Mouse (Mus musculus): ENCODE results near the gene Mbd5.

DNA sequence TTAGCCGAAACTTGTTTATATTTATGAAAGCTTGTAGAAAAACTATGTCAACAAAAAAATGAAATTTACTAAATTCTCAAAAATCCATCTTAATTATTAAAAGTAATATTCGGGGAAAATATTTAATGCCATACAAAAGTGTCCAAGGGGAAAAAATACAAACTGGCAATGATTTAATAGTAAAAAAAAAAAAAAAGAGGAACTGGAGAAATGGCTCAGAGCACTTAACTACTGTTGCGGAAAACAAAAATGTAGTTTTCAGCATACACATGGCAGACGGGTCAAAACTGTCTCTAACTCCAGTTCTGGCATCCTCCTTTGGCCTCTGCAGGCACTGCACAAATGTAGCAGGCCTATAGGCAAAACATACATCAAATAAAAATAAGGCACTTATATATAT, 292.4 kb downstream of the Mbd5 start:
- TF ChIP-seq CTCF (IDR thresholded peaks at IDR 0.05; ENCODE audit: low read depth) (no peak), EP300 (IDR thresholded peaks at IDR 0.05; ENCODE audit: low read depth) (no peak)

Data from liver, postnatal 0 days (tissue).